Mouse (Mus musculus) myocyte (in vitro differentiated cells): ENCODE results near the gene Safb.

Source experiments
- CEBPB ChIP-seq: IDR thresholded peaks from 2 replicates; pipeline ENCODE4 v1.6.1; 2011; ENCODE audit warnings: mild to moderate bottlenecking, moderate library complexity; ENCODE audit not compliant: poor library complexity, insufficient read depth, severe bottlenecking
- MAX ChIP-seq: IDR thresholded peaks from one replicate; pipeline ENCODE4 v1.6.1; 2011; ENCODE audit warnings: low read depth, mild to moderate bottlenecking, control low read depth
- POLR2A ChIP-seq: IDR thresholded peaks from one replicate; pipeline ENCODE4 v1.6.1; 2011; ENCODE audit warnings: low read depth, mild to moderate bottlenecking, control low read depth, moderate library complexity; ENCODE audit not compliant: insufficient read length
- TCF12 ChIP-seq: IDR thresholded peaks from one replicate; pipeline ENCODE4 v1.6.1; 2011; ENCODE audit warnings: mild to moderate bottlenecking, control low read depth; ENCODE audit not compliant: poor library complexity, insufficient read depth, severe bottlenecking
- USF1 ChIP-seq: IDR thresholded peaks from one replicate; pipeline ENCODE4 v1.6.1; 2011; ENCODE audit warnings: low read depth, mild to moderate bottlenecking, control low read depth, moderate library complexity

DNA sequence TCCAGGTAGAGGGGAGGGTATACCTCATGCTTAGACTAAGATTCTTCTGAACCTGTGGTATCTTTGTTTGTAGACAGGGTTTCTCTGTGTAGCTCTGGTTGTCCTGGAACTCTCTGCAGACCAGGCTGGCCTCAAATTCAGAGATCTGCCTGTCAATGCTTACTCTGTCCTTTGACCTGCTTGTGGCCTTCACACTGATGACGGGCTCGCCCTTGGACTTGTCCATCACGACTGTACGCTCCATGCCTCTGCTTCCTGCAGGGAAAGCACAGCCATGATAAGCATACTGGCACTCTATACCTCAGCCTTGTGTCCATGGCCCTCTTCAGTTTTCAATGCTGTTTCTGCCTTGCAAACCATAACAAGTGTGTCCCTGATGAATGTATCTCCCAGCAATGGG lies 17.3 kb upstream of the Safb start:
- TF ChIP-seq MAX (no peak), POLR2A (no peak), CEBPB (no peak), USF1 (no peak), TCF12 (no peak)
